Mouse (Mus musculus) T-helper 1 cell (primary cell): ENCODE results near the gene Coro1a.

ENCODE experiments used
- in situ Hi-C: fragments of 300-600 bp; cut with MboI, MseI; formaldehyde crosslinking; loops from one replicate; pipeline ENCODE4 v1.15.1; 2025; ENCODE audit warnings: high pct_unique_total_duplicates

Gene Coro1a

GRCm38 (mm10) chr7:126690737-126691136 lies 16.9 kb downstream of the Coro1a start:
- in situ Hi-C loops = no loop called here

GRCm38 (mm10) chr7:126689021-126689420 lies 18.6 kb downstream of the Coro1a start:
- in situ Hi-C loops = loop anchor here (5.0 kb wide), 1 partner anchor 47 kb away; no protein-coding TSS in a partner anchor

DNA sequence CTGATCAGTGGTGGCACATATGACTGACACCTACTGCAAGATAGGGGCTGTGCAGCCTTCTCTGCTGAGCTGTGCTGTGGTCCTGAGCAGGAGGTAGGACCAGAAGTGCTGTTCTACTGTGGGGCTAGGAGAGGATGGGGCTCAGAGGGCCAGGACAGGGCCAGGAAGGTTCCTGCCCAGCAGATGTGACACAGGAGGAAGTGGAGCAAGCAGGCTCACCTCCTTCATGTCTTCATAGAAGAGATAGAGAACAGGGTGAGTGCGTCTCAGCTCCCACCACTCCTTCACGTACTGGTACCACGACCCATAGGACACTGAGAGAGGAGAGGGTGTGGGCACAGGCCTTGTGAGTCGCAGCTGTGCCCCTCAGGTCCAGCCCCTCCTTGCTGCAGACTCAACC lies 19.4 kb downstream of the Coro1a start:
- in situ Hi-C loops = loop anchor here (5.0 kb wide), 1 partner anchor 46 kb away; no protein-coding TSS in a partner anchor

GRCm38 (mm10) chr7:126681221-126681620 lies 26.4 kb downstream of the Coro1a start:
- in situ Hi-C loops = no loop called here

DNA sequence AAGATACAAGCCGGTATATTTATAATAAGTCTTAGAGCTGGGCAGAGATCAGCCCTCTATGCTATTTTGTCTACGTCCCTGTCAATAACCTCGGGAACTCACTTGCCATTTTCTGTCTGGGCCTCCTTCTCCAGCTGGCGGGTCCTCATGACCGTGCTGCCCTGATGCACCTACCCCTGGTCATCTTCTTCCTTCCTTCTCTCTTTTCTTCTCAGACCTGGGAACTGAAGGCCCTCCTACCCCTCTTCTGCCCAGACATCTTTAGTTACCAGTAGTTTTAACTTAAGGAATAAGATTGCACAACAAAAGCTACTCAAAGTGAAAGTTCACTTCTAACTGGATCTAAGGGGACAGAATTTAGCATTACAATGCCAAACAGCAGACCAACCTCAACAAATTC lies 27.9 kb downstream of the Coro1a start:
- in situ Hi-C loops = no loop called here

DNA sequence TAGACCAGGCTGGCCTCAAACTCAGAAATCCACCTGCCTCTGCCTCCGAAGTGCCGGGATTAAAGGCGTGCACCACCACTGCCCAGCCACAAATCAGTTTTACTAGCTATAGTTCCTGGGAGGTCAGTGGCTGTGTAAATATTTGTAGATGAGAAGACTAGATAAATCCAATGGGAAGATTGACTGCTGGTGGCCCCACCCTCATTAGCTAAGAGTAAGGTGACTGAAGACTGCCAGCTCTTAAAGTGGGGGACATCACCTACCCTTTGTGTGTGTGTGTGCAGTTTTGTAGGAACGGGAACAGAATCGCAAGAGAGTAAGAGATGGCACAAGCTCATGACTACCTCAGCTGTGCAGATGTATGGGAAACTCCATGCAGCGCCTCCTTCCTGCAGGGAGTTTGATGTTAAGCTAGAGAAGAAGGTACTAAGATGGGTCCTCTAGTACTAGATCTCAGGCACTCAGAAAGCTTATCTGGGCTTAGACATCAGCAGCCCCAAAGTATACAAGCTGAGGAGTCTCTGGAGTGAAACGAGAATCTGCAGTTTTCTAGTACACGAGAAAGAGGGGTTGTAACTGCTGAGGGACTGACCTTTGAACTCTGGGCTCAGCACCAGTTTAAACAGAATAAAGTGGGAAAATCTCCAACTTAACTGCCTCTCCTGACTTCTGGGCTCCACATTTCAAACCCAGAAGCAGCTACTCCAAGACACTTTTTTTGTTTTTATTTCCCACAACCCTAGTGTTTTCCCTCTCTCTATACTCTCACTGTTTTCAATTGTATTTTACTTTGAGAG lies 28.8 kb downstream of the Coro1a start:
- in situ Hi-C loops = no loop called here

- in situ Hi-C loops = no loop called here
Measured at GRCm38 (mm10) chr7:126676631-126677220, 30.9 kb downstream of the Coro1a start.

DNA sequence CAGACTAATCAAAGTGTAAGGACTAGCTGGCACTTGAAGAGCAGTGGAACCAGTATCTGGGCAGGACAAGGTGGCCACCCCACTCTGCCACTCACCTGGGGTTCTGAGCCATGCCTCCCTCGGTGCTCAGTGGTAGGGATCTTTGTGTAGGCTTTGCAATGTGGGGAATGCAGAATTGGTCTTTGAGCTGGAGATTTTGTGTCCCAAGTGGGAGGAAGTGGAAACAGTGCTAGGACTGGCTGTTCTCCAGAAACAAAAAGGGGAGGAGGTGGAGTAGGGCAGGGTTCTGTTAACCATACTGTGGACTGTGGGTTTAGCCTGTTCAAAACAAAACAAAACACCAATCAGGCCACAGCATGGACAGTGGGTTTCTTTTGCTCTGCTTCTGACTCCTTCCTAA lies 31.4 kb downstream of the Coro1a start, which contains the start of gene Sult1a1:
Sult1a1 (minus strand) TSS at position 226 of the 400 bp plus-strand sequence.
- in situ Hi-C loops = no loop called here

- in situ Hi-C loops = no loop called here
Measured at GRCm38 (mm10) chr7:126675104-126675503, 32.5 kb downstream of the Coro1a start.

- in situ Hi-C loops = no loop called here
Measured at GRCm38 (mm10) chr7:126672111-126672510, 35.5 kb downstream of the Coro1a start.

DNA sequence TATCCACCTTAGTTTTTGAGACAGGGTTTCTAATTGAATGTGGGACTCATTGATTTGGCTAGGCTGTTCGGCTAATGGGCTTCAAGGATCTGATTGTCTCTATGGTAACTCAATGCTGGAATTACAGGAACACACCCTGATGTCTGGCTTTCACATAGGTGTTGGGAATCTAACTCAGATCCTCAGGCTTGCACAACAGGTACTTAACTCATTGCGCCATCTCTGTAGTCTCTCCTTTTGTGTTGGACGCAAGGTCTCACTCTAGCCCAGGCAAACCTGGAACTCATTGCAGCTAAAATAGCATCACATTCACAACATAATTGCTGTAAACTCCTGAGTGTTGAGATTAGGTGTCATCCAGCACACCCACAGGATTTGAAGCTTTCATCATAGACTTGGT lies 37.4 kb downstream of the Coro1a start:
- in situ Hi-C loops = no loop called here

GRCm38 (mm10) chr7:126668452-126668851 lies 39.1 kb downstream of the Coro1a start:
- in situ Hi-C loops = no loop called here

- in situ Hi-C loops = no loop called here
Measured at GRCm38 (mm10) chr7:126667495-126668090, 40.0 kb downstream of the Coro1a start.

GRCm38 (mm10) chr7:126665269-126665668 lies 42.3 kb downstream of the Coro1a start:
- in situ Hi-C loops = no loop called here

GRCm38 (mm10) chr7:126663646-126664045 lies 43.9 kb downstream of the Coro1a start:
- in situ Hi-C loops = no loop called here

- in situ Hi-C loops = no loop called here
Measured at GRCm38 (mm10) chr7:126659771-126660170, 47.8 kb downstream of the Coro1a start.

GRCm38 (mm10) chr7:126657522-126657921 lies 50.1 kb downstream of the Coro1a start:
- in situ Hi-C loops = no loop called here

DNA sequence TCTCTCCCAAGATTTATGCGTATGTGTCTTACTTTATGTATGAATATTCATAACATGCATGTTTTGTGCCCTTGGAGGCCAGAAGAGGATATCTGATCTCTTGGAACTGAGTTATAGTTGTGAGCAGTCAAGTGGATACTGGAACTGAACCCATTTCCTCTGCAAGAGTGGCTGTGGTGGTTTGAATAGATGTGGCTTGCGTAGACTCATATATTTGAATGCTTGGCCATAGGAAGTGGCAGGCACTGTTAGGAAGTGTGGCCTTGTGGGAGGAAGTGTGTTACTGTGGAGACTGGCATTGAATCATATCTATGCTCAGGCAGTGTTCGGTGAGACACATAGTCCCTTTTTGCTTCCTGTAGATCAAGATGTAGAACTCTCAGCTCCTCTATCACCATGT lies 51.9 kb downstream of the Coro1a start:
- in situ Hi-C loops = no loop called here

- in situ Hi-C loops = no loop called here
Measured at GRCm38 (mm10) chr7:126653991-126654390, 53.6 kb downstream of the Coro1a start.

DNA sequence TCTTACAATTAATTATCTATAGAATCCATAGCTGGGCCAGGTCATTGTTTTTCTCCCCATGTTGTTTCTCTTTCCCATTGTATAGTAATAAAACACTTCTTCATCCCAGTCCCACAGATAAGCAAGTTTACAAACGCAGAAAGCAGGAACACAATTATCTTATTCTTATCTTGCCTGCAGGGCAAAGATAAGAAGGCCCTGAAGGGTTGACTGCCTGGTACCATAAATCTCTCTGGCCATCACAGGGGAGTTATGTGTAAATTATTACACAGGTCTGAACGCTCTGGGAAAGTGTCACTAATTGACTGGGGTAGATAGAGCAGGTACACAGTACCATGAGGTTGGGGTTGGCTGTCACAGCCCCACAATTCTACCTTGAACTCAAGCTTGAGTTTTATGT lies 56.7 kb downstream of the Coro1a start:
- in situ Hi-C loops = no loop called here
